Mouse (Mus musculus) bone marrow macrophage, adult 2 months (primary cell): ENCODE measurements at regions not wholly inside any gene's neighbourhood (a gene's known extent, or its start where the extent isn't known, plus 50 kb on each side); places are given as distances from the start of the nearest gene placed in this dataset.

Experiments
- CTCF ChIP-seq: IDR thresholded peaks from 2 replicates; pipeline ENCODE4 v1.5.1; 2012; ENCODE audit warnings: low read depth, mild to moderate bottlenecking, low read length, moderate library complexity
- POLR2A ChIP-seq: IDR thresholded peaks from 2 replicates; pipeline ENCODE4 v1.6.1; 2012; ENCODE audit warnings: mild to moderate bottlenecking, low read depth, low read length, borderline replicate concordance

GRCm38 (mm10) chr13:63659412-63659811, 86.0 kb upstream of the Ptch1 start:
- TF ChIP-seq CTCF (no peak), POLR2A (no peak)
